Mouse (Mus musculus) brain, adult 2 months (tissue): ENCODE measurements around the gene Rnase11.

ENCODE experiments used
- DNase-seq: peaks from one replicate; pipeline ENCODE4 v3.0.0; 2011; ENCODE audit warnings: low read depth, low spot score

The Rnase11 gene

DNA sequence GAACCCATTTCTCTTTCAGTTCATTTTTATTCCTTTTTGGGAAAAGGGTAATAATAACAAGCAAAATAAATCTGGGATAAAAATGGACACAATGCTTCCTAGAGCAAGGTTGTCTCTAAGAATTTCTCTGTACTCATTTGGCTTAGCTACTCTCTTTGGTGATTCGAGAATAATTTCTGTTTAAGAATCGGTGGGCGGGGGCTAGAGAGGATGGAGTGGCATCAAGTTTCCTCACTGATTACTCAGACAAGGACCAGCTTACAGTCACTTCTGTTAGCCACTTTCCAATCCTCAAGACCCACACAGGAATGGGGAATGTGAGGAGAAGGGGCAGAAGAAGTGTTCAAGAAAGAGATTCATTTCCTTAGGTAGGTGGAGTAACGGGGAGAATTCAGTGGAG is 41.2 kb downstream of the Rnase11 start:
- no peak for DNase-seq

DNA sequence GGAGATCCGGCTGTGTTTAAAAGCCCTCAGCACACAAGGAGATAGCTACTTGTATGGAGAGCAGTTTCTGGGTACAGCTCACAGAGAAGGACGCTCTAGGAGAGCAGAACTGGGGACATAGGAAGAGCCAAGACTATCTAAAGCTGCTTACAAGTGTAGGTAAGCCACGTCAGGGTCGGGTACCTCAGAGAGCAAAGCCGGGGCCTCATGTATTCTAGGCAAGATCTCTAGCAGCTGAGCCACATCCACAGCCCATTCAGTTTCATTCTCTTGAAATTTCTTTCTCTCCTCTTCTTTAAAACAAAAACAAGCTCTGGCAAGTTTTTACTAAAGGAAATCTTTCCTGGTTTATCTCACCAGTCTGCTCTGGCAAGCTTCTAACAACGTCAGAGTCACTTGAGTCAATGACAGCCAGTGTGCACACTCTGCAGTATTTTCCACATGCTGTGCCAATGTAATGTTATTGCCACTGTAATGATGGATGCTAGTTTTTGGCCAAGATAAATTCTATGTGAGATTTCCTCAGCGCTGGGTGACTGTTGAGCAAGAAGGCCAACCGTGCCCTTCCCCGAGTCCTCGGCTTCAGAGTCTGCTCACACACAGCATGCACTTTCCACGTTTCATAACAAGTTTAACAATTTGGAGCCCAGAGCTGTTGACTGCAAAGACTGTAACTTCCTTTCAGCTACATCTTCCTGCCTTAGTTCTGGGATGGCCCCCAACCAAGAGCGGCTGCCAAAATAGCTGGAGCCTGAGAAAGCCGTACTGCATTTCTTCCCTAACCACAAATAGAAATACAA is 41.8 kb downstream of the Rnase11 start:
- DNase-seq: peak; percentile 53

GRCm38 (mm10) chr14:51007152-51007801 is 42.7 kb downstream of the Rnase11 start, which contains the start of gene Rnase10:
Gene Rnase10 (plus strand): TSS chr14:51007751.
- no peak for DNase-seq
